Mouse (Mus musculus) T-helper 17 cell (primary cell): ENCODE data around the gene Odf3l1.
"Not testable (repeated sequence)": the region's sequence is repeated elsewhere in the genome, so short reads cannot be mapped to it uniquely, and the experiment has no call there.

ENCODE experiments used
- in situ Hi-C, 2 experiments: fragments of 300-600 bp; cut with MboI, MseI; formaldehyde crosslinking; loops; 1 replicate in 1 of 2; 2 replicates in 1 of 2; pipeline ENCODE4 v1.15.1; 2025; ENCODE audit warnings: high pct_unique_total_duplicates in 2 of 2

Gene Odf3l1

GRCm38 (mm10) chr9:56864216-56864729 lies at the start of gene Odf3l1:
Odf3l1 (minus strand) TSS chr9:56864679.
- in situ Hi-C loops = loop anchor here in 1 of 2 experiments (10.0 kb wide), 1 partner anchor 1451 kb away; the partner anchor contains the start of gene Loxl1

- in situ Hi-C loops = no loop called here
Measured at GRCm38 (mm10) chr9:56913991-56914390, 49.5 kb upstream of the Odf3l1 start.

GRCm38 (mm10) chr9:56911017-56911416 lies 46.5 kb upstream of the Odf3l1 start:
- in situ Hi-C loops = no loop called here

GRCm38 (mm10) chr9:56909991-56910390 lies 45.5 kb upstream of the Odf3l1 start:
- in situ Hi-C loops = not testable (repeated sequence)

GRCm38 (mm10) chr9:56907549-56907948 lies 43.1 kb upstream of the Odf3l1 start:
- in situ Hi-C loops = no loop called here

GRCm38 (mm10) chr9:56903662-56904061 lies 39.2 kb upstream of the Odf3l1 start:
- in situ Hi-C loops = no loop called here

GRCm38 (mm10) chr9:56901187-56901586 lies 36.7 kb upstream of the Odf3l1 start:
- in situ Hi-C loops = no loop called here

- in situ Hi-C loops = no loop called here
Measured at GRCm38 (mm10) chr9:56900571-56900970, 36.1 kb upstream of the Odf3l1 start.

GRCm38 (mm10) chr9:56900060-56900459 lies 35.6 kb upstream of the Odf3l1 start:
- in situ Hi-C loops = no loop called here

- in situ Hi-C loops = no loop called here
Measured at GRCm38 (mm10) chr9:56899409-56899808, 34.9 kb upstream of the Odf3l1 start.

- in situ Hi-C loops = no loop called here
Measured at GRCm38 (mm10) chr9:56896779-56897178, 32.3 kb upstream of the Odf3l1 start.

- in situ Hi-C loops = no loop called here
Measured at GRCm38 (mm10) chr9:56894006-56894405, 29.5 kb upstream of the Odf3l1 start.

- in situ Hi-C loops = no loop called here
Measured at GRCm38 (mm10) chr9:56893313-56893712, 28.8 kb upstream of the Odf3l1 start.

- in situ Hi-C loops = no loop called here
Measured at GRCm38 (mm10) chr9:56892111-56892510, 27.6 kb upstream of the Odf3l1 start.

- in situ Hi-C loops = no loop called here
Measured at GRCm38 (mm10) chr9:56891517-56892011, 27.1 kb upstream of the Odf3l1 start.

GRCm38 (mm10) chr9:56890522-56891250 lies 26.2 kb upstream of the Odf3l1 start:
- in situ Hi-C loops = no loop called here

GRCm38 (mm10) chr9:56889817-56890216 lies 25.3 kb upstream of the Odf3l1 start:
- in situ Hi-C loops = no loop called here

GRCm38 (mm10) chr9:56887581-56887980 lies 23.1 kb upstream of the Odf3l1 start:
- in situ Hi-C loops = no loop called here

- in situ Hi-C loops = no loop called here
Measured at GRCm38 (mm10) chr9:56886601-56887000, 22.1 kb upstream of the Odf3l1 start.

- in situ Hi-C loops = no loop called here
Measured at GRCm38 (mm10) chr9:56886113-56886512, 21.6 kb upstream of the Odf3l1 start.

- in situ Hi-C loops = no loop called here
Measured at GRCm38 (mm10) chr9:56884328-56884727, 19.8 kb upstream of the Odf3l1 start.

- in situ Hi-C loops = no loop called here
Measured at GRCm38 (mm10) chr9:56883470-56883869, 19.0 kb upstream of the Odf3l1 start.

GRCm38 (mm10) chr9:56882818-56883217 lies 18.3 kb upstream of the Odf3l1 start:
- in situ Hi-C loops = no loop called here
